Mouse (Mus musculus) kidney, embryonic 16.5 days (tissue): Measurements from ENCODE around the gene Aqp9. TPM values are rescaled to one million over a fixed set of nuclear protein-coding genes. Genes with fewer than 3 reads are reported as not detected.

Experiments used
- ATAC-seq: fragments of 200-750 bp; cut with Nextera tagmentation; 2 replicates; pipeline ENCODE4 v1.8.0; 2017; ENCODE audit warnings: moderate TSS enrichment; ENCODE audit not compliant: low FRiP score, low TSS enrichment
- H3K27ac ChIP-seq: fragments of 300-500 bp; sonication (generic); 2 replicates; pipeline ENCODE4 v1.5.1; 2014; ENCODE audit warnings: low read length
- H3K27me3 ChIP-seq: fragments of 300-500 bp; sonication (generic); 2 replicates; pipeline ENCODE4 v1.6.1; 2014; ENCODE audit warnings: low read length, control low read depth, mixed read lengths; ENCODE audit not compliant: insufficient read depth
- H3K36me3 ChIP-seq: fragments of 300-500 bp; sonication (generic); 2 replicates; pipeline ENCODE4 v1.6.1; 2014; ENCODE audit warnings: low read length, control low read depth, mixed read lengths; ENCODE audit not compliant: insufficient read depth
- H3K4me1 ChIP-seq: fragments of 300-500 bp; sonication (generic); 2 replicates; pipeline ENCODE4 v1.6.1; 2014; ENCODE audit warnings: low read length, control low read depth, mixed read lengths; ENCODE audit not compliant: insufficient read depth
- H3K4me2 ChIP-seq: fragments of 300-500 bp; sonication (generic); replicated peaks from 2 replicates; pipeline ENCODE4 v1.6.1; 2014; ENCODE audit warnings: low read depth, low read length
- H3K4me3 ChIP-seq: fragments of 300-500 bp; sonication (generic); 2 replicates; pipeline ENCODE4 v1.5.1; 2014; ENCODE audit warnings: mild to moderate bottlenecking, low read length
- H3K9ac ChIP-seq: fragments of 300-500 bp; sonication (generic); replicated peaks from 2 replicates; pipeline ENCODE4 v1.6.1; 2014; ENCODE audit warnings: low read length
- H3K9me3 ChIP-seq: fragments of 300-500 bp; sonication (generic); 2 replicates; pipeline ENCODE4 v1.6.1; 2016; ENCODE audit warnings: low read length, control low read depth
- WGBS: fragments of 180-500 bp; shearing (Covaris S2); extraction: QIAGEN DNeasy Blood & Tissue Kit; methylation state at CpG from one replicate; pipeline ENCODE4 v1.1.7; 2014; 5-methylcytosine and 5-hydroxymethylcytosine counted together
- polyA plus RNA-seq: library from polyadenylated mRNA; unstranded; fragments of >200 nt; fragmentation: Nextera tagmentation; extraction: Ambion mirVana; gene quantifications from 2 replicates; pipeline ENCODE4 v1.2.1, GENCODE M21; 2015

Aqp9 gene
- polyA plus RNA-seq, 1 experiment from 2014 or later, result 0.27 TPM

GRCm38 (mm10) chr9:71160849-71161711 lies 7.4 kb downstream of the Aqp9 start:
- H3K9me3 ChIP-seq, result no peaks in the 10 kb centered on the region
- H3K36me3 ChIP-seq, result no peaks in the 10 kb centered on the region
- H3K27me3 ChIP-seq, result no peaks in the 10 kb centered on the region
- ATAC-seq, result no peak
- H3K4me1 ChIP-seq, result no peaks in the 10 kb centered on the region
- H3K27ac ChIP-seq, result no peak overlapping the region
- H3K4me2 ChIP-seq, result no peak overlapping the region
- H3K4me3 ChIP-seq, result no peak overlapping the region
- H3K9ac ChIP-seq, result no peak overlapping the region
- 81% methylated on average over 13 of the region's 13 CpGs for WGBS

GRCm38 (mm10) chr9:71159686-71160085 lies 8.8 kb downstream of the Aqp9 start:
- Histone ChIP-seq H3K36me3 (no peaks in the 10 kb centered on the region), H3K9ac (no peak overlapping the region), H3K4me3 (no peak overlapping the region), H3K27ac (no peak overlapping the region), H3K9me3 (no peaks in the 10 kb centered on the region), H3K27me3 (no peaks in the 10 kb centered on the region), H3K4me1 (no peaks in the 10 kb centered on the region), H3K4me2 (no peak overlapping the region)
- no peak for ATAC-seq
- WGBS, result 90% methylated on average over 5 of the region's 5 CpGs

DNA sequence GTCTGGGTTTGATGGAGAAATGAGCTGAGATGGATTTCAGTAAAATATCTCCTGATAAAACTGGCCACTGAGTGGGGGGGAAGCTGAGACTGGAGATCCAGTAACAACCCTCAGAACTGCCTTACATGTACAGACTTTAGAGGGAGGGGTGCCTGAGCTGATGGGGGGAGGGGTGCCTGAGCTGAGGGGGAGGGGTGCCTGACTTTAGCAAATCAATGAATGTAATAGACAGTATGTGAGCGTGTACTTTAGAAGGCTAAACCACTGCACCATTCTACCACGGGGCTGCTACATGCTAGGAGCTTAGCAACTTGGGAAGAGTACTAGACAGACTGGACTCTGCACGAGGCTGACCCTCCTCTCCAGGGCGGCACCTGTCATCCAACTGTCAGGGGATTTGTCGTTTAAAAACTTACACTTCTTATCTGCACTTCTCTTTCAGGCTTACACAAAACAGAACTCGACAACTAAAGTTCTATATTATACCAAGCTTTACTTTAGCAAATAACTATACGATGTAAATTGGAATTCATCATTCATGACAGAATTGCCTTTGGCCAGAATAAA lies 9.3 kb downstream of the Aqp9 start:
- no peak for ATAC-seq
- 82% methylated on average over 7 of the region's 7 CpGs for WGBS
- no peaks in the 10 kb centered on the region for H3K9me3 ChIP-seq
- no peak overlapping the region for H3K4me2 ChIP-seq
- no peaks in the 10 kb centered on the region for H3K27me3 ChIP-seq
- no peak overlapping the region for H3K9ac ChIP-seq
- H3K36me3 ChIP-seq, result no peaks in the 10 kb centered on the region
- H3K4me3 ChIP-seq, result no peak overlapping the region
- no peaks in the 10 kb centered on the region for H3K4me1 ChIP-seq
- no peak overlapping the region for H3K27ac ChIP-seq

DNA sequence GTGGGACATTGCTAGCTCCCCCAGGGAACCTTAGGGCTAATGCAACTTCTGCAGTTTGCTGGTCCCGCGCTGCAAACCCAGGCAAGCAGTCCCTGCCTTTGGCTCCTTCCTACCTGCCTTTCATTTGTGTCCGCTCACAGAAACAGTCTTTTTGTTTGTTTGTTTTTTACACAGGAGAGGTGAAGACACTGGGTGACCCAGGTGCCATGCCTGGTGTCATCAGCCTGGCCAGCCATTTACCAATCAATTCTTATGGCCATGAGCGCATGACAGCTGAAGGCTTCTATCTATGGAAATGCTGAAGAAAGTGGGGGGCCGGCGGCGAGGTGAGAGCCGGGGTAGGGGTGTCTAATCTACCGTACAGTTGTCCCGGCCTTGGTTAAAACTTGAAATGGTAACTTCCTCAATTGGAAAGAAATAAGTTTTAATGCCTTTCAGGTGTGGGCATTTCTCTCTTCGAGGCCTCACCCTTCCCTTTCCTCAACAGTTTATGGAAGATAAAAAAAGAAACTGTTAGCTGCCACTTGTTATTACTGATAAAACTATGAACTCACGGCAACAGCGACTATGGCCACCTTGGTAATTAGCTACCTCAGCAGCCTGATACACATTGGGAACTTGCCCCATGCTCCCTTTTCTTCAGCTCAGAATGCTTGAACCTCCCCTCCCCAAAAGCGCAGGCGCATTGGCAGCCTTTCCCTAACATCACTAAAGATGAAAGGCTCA lies 10.4 kb downstream of the Aqp9 start:
- H3K9me3 ChIP-seq, result no peaks in the 10 kb centered on the region
- no peak for ATAC-seq
- H3K4me3 ChIP-seq, result no peak overlapping the region
- H3K27ac ChIP-seq, result no peak overlapping the region
- no peaks in the 10 kb centered on the region for H3K27me3 ChIP-seq
- no peaks in the 10 kb centered on the region for H3K4me1 ChIP-seq
- WGBS, result 95% methylated on average over 15 of the region's 15 CpGs
- H3K9ac ChIP-seq, result no peak overlapping the region
- H3K4me2 ChIP-seq, result no peak overlapping the region
- H3K36me3 ChIP-seq, result no peaks in the 10 kb centered on the region

DNA sequence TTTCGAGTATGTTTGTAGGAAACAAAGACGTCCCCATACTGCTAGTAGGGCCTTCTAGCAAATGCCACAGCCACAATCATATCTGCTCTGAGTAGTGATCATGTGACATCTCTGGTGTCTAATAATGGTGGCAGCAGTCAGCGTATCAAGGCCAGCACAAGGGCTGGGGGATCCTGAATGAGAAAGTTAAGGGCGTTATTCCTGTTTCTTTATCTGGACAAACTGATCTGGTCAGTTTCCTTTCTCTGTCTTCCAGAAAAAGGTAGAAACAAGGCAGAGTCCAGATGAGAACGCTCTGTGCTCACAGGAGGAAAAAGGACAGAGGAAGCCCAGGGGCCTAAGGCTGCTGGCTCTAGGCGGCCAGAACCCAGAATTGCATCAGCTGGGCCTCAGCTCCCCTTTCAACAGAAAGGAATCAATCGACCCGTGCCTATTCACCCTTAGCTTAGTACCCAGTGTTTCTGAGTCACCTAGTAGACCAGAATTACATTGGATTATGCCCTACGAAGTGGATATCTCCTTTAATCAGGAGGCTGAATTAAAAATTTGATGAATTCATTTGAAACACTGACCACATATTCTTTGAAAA lies 11.9 kb downstream of the Aqp9 start:
- WGBS, result 72% methylated on average over 9 of the region's 9 CpGs
- Histone ChIP-seq H3K4me3 (no peak overlapping the region), H3K4me2 (no peak overlapping the region), H3K9me3 (no peaks in the 10 kb centered on the region), H3K9ac (no peak overlapping the region), H3K36me3 (no peaks in the 10 kb centered on the region), H3K27ac (no peak overlapping the region), H3K27me3 (no peaks in the 10 kb centered on the region), H3K4me1 (no peaks in the 10 kb centered on the region)
- no peak for ATAC-seq

GRCm38 (mm10) chr9:71155399-71156005 lies 13.0 kb downstream of the Aqp9 start:
- Histone ChIP-seq H3K9ac (no peak overlapping the region), H3K4me2 (no peak overlapping the region), H3K27ac (no peak overlapping the region), H3K9me3 (no peaks in the 10 kb centered on the region), H3K4me1 (no peaks in the 10 kb centered on the region), H3K27me3 (no peaks in the 10 kb centered on the region), H3K36me3 (no peaks in the 10 kb centered on the region), H3K4me3 (no peak overlapping the region)
- WGBS, result 81% methylated on average over 7 of the region's 7 CpGs
- ATAC-seq, result no peak

DNA sequence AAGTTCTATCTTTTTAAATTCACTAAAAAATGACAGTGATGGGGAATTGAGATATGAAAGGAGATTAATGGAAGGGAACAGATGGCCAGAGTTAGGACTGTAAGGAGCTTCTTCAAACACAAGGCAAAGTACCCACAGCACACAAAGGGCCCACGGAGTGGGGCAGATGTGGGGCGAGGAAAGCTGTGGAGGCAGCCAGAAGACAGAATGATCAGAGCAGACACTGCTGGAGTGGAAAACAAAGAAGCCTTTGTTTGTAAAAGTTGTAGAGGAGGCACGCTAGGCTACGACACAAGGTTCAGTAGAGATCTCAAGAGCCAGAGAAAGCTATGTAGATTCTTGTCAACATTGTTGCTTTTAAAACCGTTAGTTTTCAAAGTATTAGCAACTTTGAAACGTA lies 17.1 kb downstream of the Aqp9 start:
- H3K9ac ChIP-seq, result no peak overlapping the region
- H3K4me2 ChIP-seq, result no peak overlapping the region
- no peaks in the 10 kb centered on the region for H3K9me3 ChIP-seq
- H3K36me3 ChIP-seq, result no peaks in the 10 kb centered on the region
- 72% methylated on average over 6 of the region's 6 CpGs for WGBS
- no peak overlapping the region for H3K4me3 ChIP-seq
- no peaks in the 10 kb centered on the region for H3K27me3 ChIP-seq
- no peak overlapping the region for H3K27ac ChIP-seq
- H3K4me1 ChIP-seq, result no peaks in the 10 kb centered on the region
- no peak for ATAC-seq

GRCm38 (mm10) chr9:71150175-71150574 lies 18.3 kb downstream of the Aqp9 start:
- H3K4me2 ChIP-seq, result no peak overlapping the region
- no peaks in the 10 kb centered on the region for H3K27me3 ChIP-seq
- no peaks in the 10 kb centered on the region for H3K4me1 ChIP-seq
- H3K4me3 ChIP-seq, result no peak overlapping the region
- H3K27ac ChIP-seq, result no peak overlapping the region
- H3K9me3 ChIP-seq, result no peaks in the 10 kb centered on the region
- H3K36me3 ChIP-seq, result no peaks in the 10 kb centered on the region
- ATAC-seq, result no peak
- WGBS, result 76% methylated on average over 4 of the region's 4 CpGs
- H3K9ac ChIP-seq, result no peak overlapping the region

- H3K9ac ChIP-seq, result no peak overlapping the region
- no peaks in the 10 kb centered on the region for H3K27me3 ChIP-seq
- H3K36me3 ChIP-seq, result no peaks in the 10 kb centered on the region
- H3K9me3 ChIP-seq, result no peaks in the 10 kb centered on the region
- H3K4me1 ChIP-seq, result no peaks in the 10 kb centered on the region
- no peak overlapping the region for H3K4me2 ChIP-seq
- H3K27ac ChIP-seq, result no peak overlapping the region
- no peak overlapping the region for H3K4me3 ChIP-seq
- no peak for ATAC-seq
These were observed 19.6 kb downstream of the Aqp9 start for GRCm38 (mm10) chr9:71148890-71149289.
